Comparison of ENCODE assay signal across 8 mouse cellular contexts in genomic region chr10:4388384-4388745, GRCm38 (mm10). TPM values are rescaled to one million over a fixed set of nuclear protein-coding genes. Genes with fewer than 3 reads are reported as not detected.
A peak's percentile ranks its signal among the peaks of the same experiment; 100 is the strongest.
DNase-seq lines count a peak whose midpoint lies in the region; ATAC-seq and TF ChIP-seq lines count a peak whose summit lies in the region.

No protein-coding gene starts in this region.

- peak; percentile 41 for DNase-seq in lung, adult 2 months
- no peak for DNase-seq in lung, postnatal 10 days
- DNase-seq in brain, adult 2 months (ENCODE audit: low read depth, low spot score), result peak; percentile 37
- DNase-seq in frontal cortex, adult 2 months (ENCODE audit: extremely low spot score in 1 of 2, low spot score in 1 of 2), result no peak
- DNase-seq in retina, embryonic 14.5 days (ENCODE audit: low spot score), result no peak

- ATAC-seq in heart, embryonic 13.5 days (ENCODE audit: extremely low read depth, insufficient number of reproducible peaks, low FRiP score, low TSS enrichment), result no peak
- ATAC-seq in limb, embryonic 13.5 days (ENCODE audit: low FRiP score, low read depth), result no peak
- no peak for ATAC-seq in neural tube, embryonic 13.5 days (ENCODE audit: low read depth)

- peaks cover 12% of the 10 kb centered on the region for H3K36me3 ChIP-seq in heart, embryonic 13.5 days
- peaks cover 7% of the 10 kb centered on the region for H3K36me3 ChIP-seq in limb, embryonic 13.5 days
- H3K36me3 ChIP-seq in neural tube, embryonic 13.5 days, result peaks cover 4% of the 10 kb centered on the region; the same call in 1 of the 2 replicates

- peak overlapping the region; percentile 96 for H3K4me2 ChIP-seq in heart, embryonic 13.5 days
- H3K4me2 ChIP-seq in limb, embryonic 13.5 days (replicated peaks), result peak overlapping the region; percentile 93
- peak overlapping the region; percentile 78 for H3K4me2 ChIP-seq in neural tube, embryonic 13.5 days

- H3K27ac ChIP-seq in heart, embryonic 13.5 days (replicated peaks), result peak overlapping the region; percentile 100
- peak overlapping the region; percentile 99 for H3K27ac ChIP-seq in limb, embryonic 13.5 days
- peak overlapping the region; percentile 100 for H3K27ac ChIP-seq in neural tube, embryonic 13.5 days (replicated peaks)

- H3K9ac ChIP-seq in heart, embryonic 13.5 days, result peak overlapping the region; percentile 100
- H3K9ac ChIP-seq in limb, embryonic 13.5 days, result peak overlapping the region; percentile 99
- peak overlapping the region; percentile 98 for H3K9ac ChIP-seq in neural tube, embryonic 13.5 days

- peak overlapping the region; percentile 30 for H3K4me3 ChIP-seq in lung, adult 2 months (replicated peaks; ENCODE audit: extremely low read depth, low read depth, low read length)
- H3K4me3 ChIP-seq in heart, embryonic 13.5 days, result peak overlapping the region; percentile 91
- peak overlapping the region; percentile 97 for H3K4me3 ChIP-seq in limb, embryonic 13.5 days
- peak overlapping the region; percentile 94 for H3K4me3 ChIP-seq in neural tube, embryonic 13.5 days

- H3K4me1 ChIP-seq in lung, adult 2 months (ENCODE audit: control insufficient read depth, insufficient read depth, low read length), result peaks cover 22% of the 10 kb centered on the region
- peaks cover 65% of the 10 kb centered on the region for H3K4me1 ChIP-seq in heart, embryonic 13.5 days
- H3K4me1 ChIP-seq in limb, embryonic 13.5 days, result peaks cover 32% of the 10 kb centered on the region
- peaks cover 55% of the 10 kb centered on the region for H3K4me1 ChIP-seq in neural tube, embryonic 13.5 days (replicated peaks)

- no peaks in the 10 kb centered on the region for H3K27me3 ChIP-seq in heart, embryonic 13.5 days (replicated peaks)
- no peaks in the 10 kb centered on the region for H3K27me3 ChIP-seq in limb, embryonic 13.5 days
- H3K27me3 ChIP-seq in neural tube, embryonic 13.5 days, result no peaks in the 10 kb centered on the region

- 0% methylated on average over 19 of the region's 19 CpGs for WGBS in lung, adult 2 months
- WGBS in heart, embryonic 13.5 days, result under 1% methylated on average over 19 of the region's 19 CpGs
- 1% methylated on average over 19 of the region's 19 CpGs for WGBS in limb, embryonic 13.5 days
- WGBS in neural tube, embryonic 13.5 days, result under 1% methylated on average over 19 of the region's 19 CpGs

- 0 out of 2 replicates have a peak, but pooled peaks have one; percentile 9 for TF ChIP-seq POLR2A in lung, adult 2 months (IDR thresholded peaks at IDR 0.05; ENCODE audit: borderline replicate concordance, extremely low read depth, low read depth, low read length)

- H3K9me3 ChIP-seq in heart, embryonic 13.5 days, result no peaks in the 10 kb centered on the region
- no peaks in the 10 kb centered on the region for H3K9me3 ChIP-seq in limb, embryonic 13.5 days
- no peaks in the 10 kb centered on the region for H3K9me3 ChIP-seq in neural tube, embryonic 13.5 days

- TF ChIP-seq CTCF in lung, adult 2 months (IDR thresholded peaks at IDR 0.05; ENCODE audit: insufficient read depth, low read length), result no peak

RNA-seq across cellular contexts. Expression of gene Zbtb2, which starts 0.5 kb away (rescaled TPM):
- 8.8 and 9.9 TPM in 2 replicates for polyA plus RNA-seq in lung, adult 2 months (2012; rRNA removed)
- 10.2 and 10.5 TPM in 2 replicates for polyA plus RNA-seq in heart, embryonic 13.5 days (2015; fragmentation: Nextera tagmentation; extraction: Ambion mirVana)
- polyA plus RNA-seq in limb, embryonic 13.5 days (2015; fragmentation: Nextera tagmentation; extraction: Ambion mirVana), result 14.6 and 16.4 TPM in 2 replicates
- 16.9 and 17.2 TPM in 2 replicates for polyA plus RNA-seq in neural tube, embryonic 13.5 days (2015; fragmentation: Nextera tagmentation; extraction: Ambion mirVana)
- polyA plus RNA-seq in frontal cortex, adult 2 months (2012; rRNA removed), result 8.5 and 8.9 TPM in 2 replicates

RNA-seq across cellular contexts. Expression of gene Rmnd1, which starts 43.8 kb away (rescaled TPM):
- polyA plus RNA-seq in lung, adult 2 months (2012; rRNA removed), result 11.1 and 16.5 TPM in 2 replicates
- polyA plus RNA-seq in heart, embryonic 13.5 days (2015; fragmentation: Nextera tagmentation; extraction: Ambion mirVana), result 70.5 and 84.8 TPM in 2 replicates
- polyA plus RNA-seq in limb, embryonic 13.5 days (2015; fragmentation: Nextera tagmentation; extraction: Ambion mirVana), result 52.3 and 54.8 TPM in 2 replicates
- 52.2 and 58.9 TPM in 2 replicates for polyA plus RNA-seq in neural tube, embryonic 13.5 days (2015; fragmentation: Nextera tagmentation; extraction: Ambion mirVana)
- 109 and 136 TPM in 2 replicates for polyA plus RNA-seq in frontal cortex, adult 2 months (2012; rRNA removed)

RNA-seq across cellular contexts. Expression of gene Armt1, which starts 43.9 kb away (rescaled TPM):
- polyA plus RNA-seq in lung, adult 2 months (2012; rRNA removed), result 4.3 and 7.2 TPM in 2 replicates
- 15.2 and 15.7 TPM in 2 replicates for polyA plus RNA-seq in heart, embryonic 13.5 days (2015; fragmentation: Nextera tagmentation; extraction: Ambion mirVana)
- polyA plus RNA-seq in limb, embryonic 13.5 days (2015; fragmentation: Nextera tagmentation; extraction: Ambion mirVana), result 21.6 and 22.2 TPM in 2 replicates
- polyA plus RNA-seq in neural tube, embryonic 13.5 days (2015; fragmentation: Nextera tagmentation; extraction: Ambion mirVana), result 15.0 and 15.7 TPM in 2 replicates
- 20.9 and 23.5 TPM in 2 replicates for polyA plus RNA-seq in frontal cortex, adult 2 months (2012; rRNA removed)

Comparison
In these comparisons a context has a peak if more than half of its experiments do, and no peak if none do; other contexts are left out.
1. DNase-seq: peak in lung, adult 2 months (single experiment) and brain, adult 2 months (single experiment); none in lung, postnatal 10 days (single experiment), frontal cortex, adult 2 months (0 of 2) and retina, embryonic 14.5 days (single experiment).
2. H3K4me3 ChIP-seq: peak in every context shown above with its lines; median percentile 97 in limb, embryonic 13.5 days; 94 in neural tube, embryonic 13.5 days; 91 in heart, embryonic 13.5 days; 30 in lung, adult 2 months.
3. Peak in every context shown above with its lines, with median percentiles within 50 percentile points of each other: H3K27ac ChIP-seq, H3K4me2 ChIP-seq and H3K9ac ChIP-seq.